Mouse (Mus musculus): ENCODE data around the gene Prss21. TPM values are rescaled to one million over a fixed set of nuclear protein-coding genes. Genes with fewer than 3 reads are reported as not detected.
A peak's percentile ranks its signal among the peaks of the same experiment; 100 is the strongest.

Prss21 gene
- not detected in 2 replicates for polyA plus RNA-seq (2016; fragmentation: Nextera tagmentation; extraction: Ambion mirVana)

DNA sequence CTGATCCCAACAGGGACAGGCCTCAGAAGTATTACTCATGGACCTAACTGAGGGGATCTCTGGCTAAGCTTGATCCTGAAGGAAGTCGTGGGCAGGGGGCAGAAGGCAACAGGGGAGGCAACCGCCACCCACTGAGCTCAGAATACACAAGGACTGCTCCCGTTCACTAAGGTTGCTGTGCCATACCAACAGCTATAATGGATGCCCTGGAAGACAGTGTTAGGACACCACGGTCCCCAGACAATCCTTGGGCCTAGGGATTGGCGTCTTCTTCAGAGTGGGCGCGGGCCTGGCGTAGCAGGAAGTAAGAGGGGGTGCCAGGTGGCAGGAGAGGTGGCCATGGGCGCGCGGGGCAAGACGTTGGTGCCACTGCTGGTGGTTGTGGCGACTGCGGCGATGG lies at the start of gene Prss21:
Gene Prss21, plus strand, starts transcription at position 301 of the 400 bp plus-strand sequence.
- no peaks in the 10 kb centered on the region for H3K36me3 ChIP-seq
- no peak within 1 kb of the TSS for H3K27ac ChIP-seq
- no peak within 1 kb of the TSS for H3K4me2 ChIP-seq
- H3K9ac ChIP-seq (replicated peaks) = no peak within 1 kb of the TSS
- no peak within 1 kb of the TSS for H3K4me3 ChIP-seq (replicated peaks)
- H3K27me3 ChIP-seq = no peaks in the 10 kb centered on the region
- 0 out of 2 replicates have a peak, but pooled peaks cover 3% of the 10 kb centered on the region for H3K4me1 ChIP-seq (replicated peaks)
- no peaks in the 10 kb centered on the region; the same call in 1 of the 2 replicates for H3K9me3 ChIP-seq
- no peak for ATAC-seq (ENCODE audit: insufficient number of reproducible peaks, insufficient read depth, low FRiP score, low TSS enrichment, low read depth)
- WGBS = 85% methylated on average over 15 of the region's 15 CpGs

DNA sequence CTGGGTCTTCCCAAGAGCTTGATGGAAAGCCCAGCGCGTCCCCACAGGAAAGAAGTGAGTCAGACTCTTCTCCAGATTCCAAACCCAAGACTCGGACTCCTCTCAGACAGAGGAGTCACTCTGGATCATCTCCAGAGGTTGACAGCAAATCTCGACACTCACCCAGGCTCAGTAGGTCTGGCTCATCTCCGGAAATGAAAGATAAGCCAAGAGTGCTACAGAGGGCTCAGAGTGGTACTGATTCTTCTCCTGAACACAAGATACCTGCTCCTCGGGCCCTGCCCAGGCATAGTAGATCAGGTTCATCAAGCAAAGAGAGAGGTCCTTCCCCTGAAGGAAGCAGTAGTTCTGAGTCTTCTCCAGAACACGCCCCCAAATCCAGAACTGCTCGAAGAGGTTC lies 49.3 kb upstream of the Prss21 start:
- H3K36me3 ChIP-seq = peaks cover 100% of the 10 kb centered on the region
- WGBS = 97% methylated on average over 8 of the region's 8 CpGs
- H3K9ac ChIP-seq (replicated peaks) = no peak overlapping the region
- ATAC-seq (ENCODE audit: insufficient number of reproducible peaks, insufficient read depth, low FRiP score, low TSS enrichment, low read depth) = no peak
- no peaks in the 10 kb centered on the region for H3K27me3 ChIP-seq
- H3K27ac ChIP-seq = no peak overlapping the region
- H3K4me1 ChIP-seq (replicated peaks) = no peaks in the 10 kb centered on the region; the same call in 1 of the 2 replicates
- no peak overlapping the region for H3K4me2 ChIP-seq
- no peak overlapping the region for H3K4me3 ChIP-seq (replicated peaks)
- peaks cover 23% of the 10 kb centered on the region for H3K9me3 ChIP-seq

DNA sequence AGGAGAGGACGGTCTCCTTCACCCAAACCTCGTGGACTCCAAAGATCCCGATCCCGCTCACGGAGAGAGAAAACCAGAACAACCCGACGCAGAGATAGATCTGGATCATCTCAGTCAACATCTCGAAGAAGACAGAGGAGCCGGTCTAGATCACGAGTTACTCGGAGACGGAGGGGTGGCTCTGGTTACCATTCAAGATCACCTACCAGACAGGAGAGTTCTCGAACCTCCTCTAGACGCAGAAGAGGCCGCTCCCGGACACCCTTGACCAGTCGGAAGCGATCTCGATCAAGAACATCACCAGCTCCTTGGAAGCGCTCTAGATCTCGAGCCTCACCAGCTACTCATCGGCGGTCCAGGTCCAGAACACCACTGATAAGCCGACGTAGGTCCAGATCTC lies 48.6 kb upstream of the Prss21 start:
- Histone ChIP-seq H3K27me3 (no peaks in the 10 kb centered on the region), H3K27ac (no peak overlapping the region), H3K4me3 (replicated peaks) (no peak overlapping the region), H3K9me3 (peaks cover 23% of the 10 kb centered on the region), H3K4me1 (replicated peaks) (no peaks in the 10 kb centered on the region; the same call in 1 of the 2 replicates), H3K9ac (replicated peaks) (no peak overlapping the region), H3K36me3 (peaks cover 99% of the 10 kb centered on the region), H3K4me2 (no peak overlapping the region)
- 98% methylated on average over 25 of the region's 25 CpGs for WGBS
- no peak for ATAC-seq (ENCODE audit: insufficient number of reproducible peaks, insufficient read depth, low FRiP score, low TSS enrichment, low read depth)

DNA sequence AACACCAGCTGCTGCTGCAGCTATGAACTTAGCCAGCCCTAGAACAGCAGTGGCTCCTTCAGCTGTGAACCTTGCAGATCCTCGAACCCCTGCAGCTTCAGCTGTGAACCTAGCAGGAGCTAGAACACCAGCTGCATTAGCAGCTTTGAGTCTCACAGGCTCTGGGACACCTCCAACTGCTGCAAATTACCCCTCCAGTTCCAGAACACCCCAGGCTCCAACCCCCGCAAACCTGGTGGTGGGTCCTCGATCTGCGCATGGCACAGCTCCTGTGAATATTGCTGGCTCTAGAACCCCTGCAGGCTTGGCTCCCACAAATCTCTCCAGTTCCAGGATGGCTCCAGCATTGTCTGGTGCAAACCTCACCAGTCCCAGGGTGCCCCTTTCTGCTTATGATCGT lies 47.1 kb upstream of the Prss21 start:
- Histone ChIP-seq H3K27me3 (no peaks in the 10 kb centered on the region), H3K4me3 (replicated peaks) (no peak overlapping the region), H3K9me3 (peaks cover 15% of the 10 kb centered on the region), H3K9ac (replicated peaks) (no peak overlapping the region), H3K36me3 (peaks cover 99% of the 10 kb centered on the region), H3K4me1 (replicated peaks) (peaks cover 11% of the 10 kb centered on the region), H3K27ac (no peak overlapping the region), H3K4me2 (no peak overlapping the region)
- ATAC-seq (ENCODE audit: insufficient number of reproducible peaks, insufficient read depth, low FRiP score, low TSS enrichment, low read depth) = no peak
- WGBS = 93% methylated on average over 5 of the region's 5 CpGs

DNA sequence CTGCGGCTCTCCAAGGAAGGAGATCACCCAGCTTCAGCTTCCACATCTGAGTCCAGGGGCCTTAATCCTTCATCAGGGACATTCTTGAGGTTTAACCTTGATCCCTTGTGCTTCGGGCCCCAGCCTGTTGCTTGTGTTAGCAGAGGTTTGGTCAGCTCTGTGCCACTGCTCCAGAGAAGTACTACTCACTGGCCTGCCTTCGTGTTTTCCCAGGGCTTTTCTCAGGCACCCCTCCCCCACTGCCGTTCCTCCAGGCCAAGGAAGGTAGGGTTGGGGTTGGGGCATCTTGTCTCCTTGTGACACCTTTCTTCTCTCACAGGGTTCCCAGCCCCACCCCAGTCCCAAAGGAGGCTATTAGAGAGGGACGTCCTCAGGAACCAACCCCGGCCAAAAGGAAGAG lies 45.8 kb upstream of the Prss21 start:
- WGBS = 72% methylated on average over 6 of the region's 6 CpGs
- no peak overlapping the region for H3K4me3 ChIP-seq (replicated peaks)
- ATAC-seq (ENCODE audit: insufficient number of reproducible peaks, insufficient read depth, low FRiP score, low TSS enrichment, low read depth) = no peak
- H3K27ac ChIP-seq = no peak overlapping the region
- peaks cover 13% of the 10 kb centered on the region for H3K4me1 ChIP-seq (replicated peaks)
- H3K9ac ChIP-seq (replicated peaks) = no peak overlapping the region
- H3K27me3 ChIP-seq = no peaks in the 10 kb centered on the region
- H3K36me3 ChIP-seq = peaks cover 98% of the 10 kb centered on the region
- H3K4me2 ChIP-seq = no peak overlapping the region
- peaks cover 15% of the 10 kb centered on the region for H3K9me3 ChIP-seq

DNA sequence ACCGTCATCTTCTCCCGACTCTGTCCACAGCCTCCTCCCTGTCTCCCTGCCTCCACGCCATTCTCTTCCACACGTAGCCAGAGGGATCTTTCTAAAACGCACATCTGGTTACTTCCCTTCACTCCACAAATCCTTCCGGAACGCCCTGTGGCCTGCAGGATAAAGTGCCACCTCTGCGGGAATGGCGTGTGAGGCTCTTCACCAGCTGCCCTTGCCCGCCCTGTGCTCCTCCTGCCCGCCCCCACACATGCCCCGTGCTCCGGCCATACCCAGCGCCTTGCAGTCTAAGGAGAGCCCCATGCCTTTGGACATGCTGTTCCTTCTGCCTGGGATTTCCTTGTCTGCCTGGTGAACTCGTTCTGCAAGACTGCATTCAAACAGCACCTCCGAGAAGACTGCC lies 44.8 kb upstream of the Prss21 start:
- Histone ChIP-seq H3K4me3 (replicated peaks) (no peak overlapping the region), H3K27ac (no peak overlapping the region), H3K9ac (replicated peaks) (no peak overlapping the region), H3K27me3 (no peaks in the 10 kb centered on the region), H3K9me3 (peaks cover 15% of the 10 kb centered on the region), H3K4me2 (no peak overlapping the region), H3K4me1 (replicated peaks) (peaks cover 22% of the 10 kb centered on the region), H3K36me3 (peaks cover 92% of the 10 kb centered on the region)
- WGBS = 81% methylated on average over 16 of the region's 16 CpGs
- no peak for ATAC-seq (ENCODE audit: insufficient number of reproducible peaks, insufficient read depth, low FRiP score, low TSS enrichment, low read depth)

DNA sequence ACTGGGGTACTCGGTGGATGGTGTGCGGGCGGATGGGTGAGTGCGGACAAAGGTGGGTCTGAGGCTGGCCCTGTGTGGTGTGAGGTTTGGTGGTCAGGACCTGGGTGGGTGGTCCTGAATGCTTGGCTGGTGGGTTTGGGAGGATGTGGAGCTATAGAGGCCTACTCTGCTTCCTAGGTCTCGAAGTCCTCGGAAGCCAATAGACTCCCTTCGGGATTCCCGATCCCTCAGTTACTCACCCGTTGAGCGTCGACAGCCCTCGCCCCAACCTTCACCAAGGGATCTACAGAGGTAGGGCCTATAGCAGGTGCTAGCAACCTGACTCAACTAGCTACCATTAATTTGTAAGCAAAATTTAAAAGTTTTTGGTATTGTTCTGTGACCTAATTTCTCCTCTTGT lies 44.2 kb upstream of the Prss21 start:
- Histone ChIP-seq H3K4me3 (replicated peaks) (no peak overlapping the region), H3K9me3 (peaks cover 11% of the 10 kb centered on the region), H3K27me3 (no peaks in the 10 kb centered on the region), H3K36me3 (peaks cover 86% of the 10 kb centered on the region), H3K4me2 (no peak overlapping the region), H3K9ac (replicated peaks) (no peak overlapping the region), H3K27ac (no peak overlapping the region), H3K4me1 (replicated peaks) (peaks cover 23% of the 10 kb centered on the region)
- ATAC-seq (ENCODE audit: insufficient number of reproducible peaks, insufficient read depth, low FRiP score, low TSS enrichment, low read depth) = no peak
- 94% methylated on average over 12 of the region's 12 CpGs for WGBS

DNA sequence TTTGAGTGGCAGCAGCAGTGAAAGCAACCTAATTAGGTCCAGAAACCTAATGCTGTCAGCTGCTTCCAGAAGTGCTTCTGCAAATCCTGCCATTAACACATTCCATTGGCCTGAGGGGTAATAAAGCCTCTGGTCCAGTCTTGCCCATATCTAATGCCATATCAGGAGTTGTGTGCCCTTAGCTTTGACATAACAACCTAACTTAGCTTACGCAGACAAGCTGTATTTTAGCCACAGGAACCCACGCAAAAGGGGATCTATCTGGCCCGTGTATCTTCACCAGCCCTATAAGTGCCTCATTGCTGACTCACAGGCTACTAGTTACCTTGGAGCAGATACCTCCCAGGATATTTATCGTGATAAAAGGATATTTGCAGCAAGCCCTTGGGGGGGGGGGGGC lies 42.3 kb upstream of the Prss21 start:
- H3K36me3 ChIP-seq = peaks cover 66% of the 10 kb centered on the region
- WGBS = 77% methylated on average over 4 of the region's 4 CpGs

DNA sequence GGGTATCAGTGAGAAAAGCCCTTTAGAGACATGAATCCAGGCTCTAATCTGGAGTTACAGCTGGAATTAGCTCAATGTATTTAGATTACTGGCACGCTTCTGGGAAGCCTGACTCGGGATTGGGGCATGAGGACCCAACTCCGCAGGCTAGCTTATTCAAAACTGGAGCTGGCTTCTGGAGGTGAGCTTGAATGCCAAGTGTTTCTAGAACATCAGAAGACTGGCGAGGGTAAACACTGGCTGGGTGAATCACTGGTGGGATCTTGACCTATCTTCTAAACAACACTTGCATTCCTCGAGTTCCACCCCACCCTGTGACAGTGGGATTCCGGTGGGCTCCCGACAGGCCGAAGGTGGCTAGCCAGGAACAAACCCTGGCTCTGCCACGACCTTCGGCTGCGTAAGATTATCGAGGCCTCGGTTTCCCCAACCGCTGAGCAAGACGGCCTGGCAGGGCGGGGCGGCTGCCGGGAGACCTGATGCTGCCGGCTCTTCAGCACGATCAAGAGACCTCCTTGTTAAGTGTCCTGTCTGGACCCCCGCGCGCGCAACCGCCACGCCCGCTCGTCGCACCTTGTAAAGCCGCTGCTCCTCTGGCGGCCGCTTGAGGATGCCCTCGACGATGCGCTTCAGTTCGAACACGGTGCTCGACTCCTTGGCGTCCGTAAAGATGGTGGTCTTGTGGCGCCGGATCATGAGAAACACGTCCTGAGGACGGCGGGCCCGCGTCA lies 39.4 kb upstream of the Prss21 start:
- peak overlapping the region; percentile 71 for H3K4me2 ChIP-seq
- H3K27ac ChIP-seq = peak overlapping the region; percentile 85
- peaks cover 23% of the 10 kb centered on the region for H3K4me1 ChIP-seq (replicated peaks)
- no peaks in the 10 kb centered on the region for H3K9me3 ChIP-seq
- peak overlapping the region; percentile 82 for H3K4me3 ChIP-seq (replicated peaks)
- peaks cover 11% of the 10 kb centered on the region for H3K27me3 ChIP-seq
- H3K9ac ChIP-seq (replicated peaks) = peak overlapping the region; percentile 91
- peaks cover 37% of the 10 kb centered on the region for H3K36me3 ChIP-seq
- under 1% methylated on average over 47 of the region's 47 CpGs for WGBS
- ATAC-seq (ENCODE audit: insufficient number of reproducible peaks, insufficient read depth, low FRiP score, low TSS enrichment, low read depth) = peak; percentile 43

More for the DNA sequence above, 42.3 kb upstream of the Prss21 start:
- Histone ChIP-seq H3K4me2 (no peak overlapping the region), H3K4me1 (replicated peaks) (peaks cover 23% of the 10 kb centered on the region), H3K9me3 (no peaks in the 10 kb centered on the region), H3K27ac (no peak overlapping the region), H3K4me3 (replicated peaks) (no peak overlapping the region), H3K27me3 (no peaks in the 10 kb centered on the region), H3K9ac (replicated peaks) (no peak overlapping the region)
- ATAC-seq (ENCODE audit: insufficient number of reproducible peaks, insufficient read depth, low FRiP score, low TSS enrichment, low read depth) = no peak

DNA sequence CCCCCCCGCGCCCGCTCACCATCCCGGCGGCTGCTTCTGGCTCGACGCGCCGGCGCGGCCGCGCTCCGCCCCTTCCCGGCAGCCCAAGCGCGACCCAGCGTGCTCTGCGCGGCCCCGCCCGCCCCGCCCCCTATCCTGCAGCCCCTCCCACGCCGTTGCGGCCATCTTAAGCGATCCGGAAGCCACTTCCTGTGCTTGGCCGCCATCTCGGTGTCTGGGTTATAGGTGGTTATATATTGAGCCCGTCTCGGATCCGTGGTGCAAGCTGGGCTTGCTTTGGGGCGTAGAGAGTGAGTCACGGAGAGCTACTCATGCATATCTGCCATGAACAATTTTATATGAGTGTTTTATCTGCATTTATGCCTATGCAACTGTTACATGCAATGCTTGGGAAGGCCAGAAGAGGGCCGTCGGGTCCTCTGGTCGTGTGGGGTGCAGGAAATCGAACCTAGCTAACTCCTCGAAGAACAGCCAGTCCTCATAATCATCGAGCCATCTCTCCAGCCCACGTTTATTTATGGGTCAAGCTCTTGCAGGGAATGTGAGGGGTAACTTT lies 38.7 kb upstream of the Prss21 start, which contains the start of gene Elob:
Gene Elob, minus strand, starts transcription at position 73 of the 556 bp plus-strand sequence.
- peak within 1 kb of the TSS; percentile 91 for H3K9ac ChIP-seq (replicated peaks)
- peak within 1 kb of the TSS; percentile 71 for H3K4me2 ChIP-seq
- WGBS = 2% methylated on average over 28 of the region's 42 CpGs
- peak within 1 kb of the TSS; percentile 82 for H3K4me3 ChIP-seq (replicated peaks)
- peaks cover 30% of the 10 kb centered on the region for H3K36me3 ChIP-seq
- ATAC-seq (ENCODE audit: insufficient number of reproducible peaks, insufficient read depth, low FRiP score, low TSS enrichment, low read depth) = peak; percentile 91
- peaks cover 23% of the 10 kb centered on the region for H3K4me1 ChIP-seq (replicated peaks)
- peak within 1 kb of the TSS; percentile 95 for H3K27ac ChIP-seq
- H3K27me3 ChIP-seq = peaks cover 18% of the 10 kb centered on the region
- H3K9me3 ChIP-seq = no peaks in the 10 kb centered on the region

DNA sequence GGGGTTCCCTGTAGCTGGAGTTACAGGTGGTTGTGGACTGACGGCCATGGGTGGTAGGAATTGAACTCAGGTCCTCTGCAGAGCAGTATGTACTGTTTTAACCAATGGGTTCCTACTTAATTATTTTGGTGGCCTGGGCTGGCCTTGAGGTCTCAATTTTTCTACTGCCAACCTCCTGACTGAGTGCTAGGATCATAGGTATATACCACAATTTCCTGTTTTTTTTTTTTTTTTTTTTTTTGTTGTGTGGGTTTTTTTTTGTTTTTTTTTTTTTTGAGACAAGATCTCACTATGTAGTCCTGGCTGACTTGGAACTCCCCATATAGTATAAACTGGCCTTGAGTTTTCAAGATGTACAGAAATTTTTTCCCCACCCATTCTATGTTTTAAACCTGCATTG lies 36.7 kb upstream of the Prss21 start:
- H3K27ac ChIP-seq = no peak overlapping the region
- H3K4me2 ChIP-seq = no peak overlapping the region
- peaks cover 31% of the 10 kb centered on the region for H3K27me3 ChIP-seq
- H3K4me3 ChIP-seq (replicated peaks) = no peak overlapping the region
- no peaks in the 10 kb centered on the region for H3K9me3 ChIP-seq
- no peak overlapping the region for H3K9ac ChIP-seq (replicated peaks)
- peaks cover 11% of the 10 kb centered on the region for H3K36me3 ChIP-seq
- 94% methylated on average over 1 of the region's 1 CpGs for WGBS
- no peak for ATAC-seq (ENCODE audit: insufficient number of reproducible peaks, insufficient read depth, low FRiP score, low TSS enrichment, low read depth)
- H3K4me1 ChIP-seq (replicated peaks) = peaks cover 12% of the 10 kb centered on the region; the same call in 1 of the 2 replicates
